Mouse (Mus musculus) heart, adult 8-10 months (tissue): ENCODE measurements at regions not wholly inside any gene's neighbourhood (a gene's known extent, or its start where the extent isn't known, plus 50 kb on each side); places are given as distances from the start of the nearest gene placed in this dataset.

Experiments
- DNase-seq: peaks from one replicate; pipeline ENCODE4 v3.0.0; 2022; ENCODE audit warnings: low spot score

DNA sequence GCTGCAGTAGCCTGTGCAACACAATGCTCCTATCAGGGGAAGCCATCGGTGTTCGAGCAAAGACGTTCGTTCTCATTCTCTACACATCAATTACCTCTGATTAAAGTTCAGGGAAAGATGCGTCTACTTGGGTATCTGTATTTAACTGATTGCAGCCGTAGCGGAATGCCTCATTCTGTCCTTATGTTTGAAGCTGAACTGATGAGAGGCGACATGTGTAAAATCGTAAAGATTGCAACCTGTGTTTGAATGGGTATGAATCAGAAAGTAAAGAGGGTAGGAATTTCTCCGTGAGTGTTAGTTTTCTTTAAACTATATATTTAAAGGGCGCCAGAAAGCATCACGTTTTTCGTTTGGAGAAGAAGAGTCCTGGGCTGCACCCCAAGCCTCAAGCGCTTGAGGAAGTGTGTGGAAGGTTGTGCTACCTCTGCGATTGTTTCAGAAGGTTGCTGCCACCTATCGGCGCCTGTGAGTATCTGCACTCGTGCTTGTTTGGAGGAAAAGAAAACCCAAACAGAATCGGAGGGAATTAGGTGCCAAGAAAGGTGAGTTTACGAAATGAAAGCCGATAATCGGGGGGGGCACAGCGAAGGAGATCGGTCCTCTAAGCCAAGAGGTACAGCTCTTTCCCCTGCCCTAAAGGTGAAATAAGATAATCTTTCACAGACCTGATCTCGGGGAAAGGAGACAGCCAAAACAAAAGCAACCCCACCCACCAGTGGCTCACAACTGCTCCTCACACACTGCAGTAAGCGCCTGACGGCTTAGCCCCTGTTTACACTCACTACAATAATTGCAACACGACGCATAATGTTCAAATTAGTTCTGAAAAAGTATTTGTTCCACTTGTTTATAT lies 346.4 kb upstream of the Prkcq start:
- DNase-seq: peak; percentile 28

DNA sequence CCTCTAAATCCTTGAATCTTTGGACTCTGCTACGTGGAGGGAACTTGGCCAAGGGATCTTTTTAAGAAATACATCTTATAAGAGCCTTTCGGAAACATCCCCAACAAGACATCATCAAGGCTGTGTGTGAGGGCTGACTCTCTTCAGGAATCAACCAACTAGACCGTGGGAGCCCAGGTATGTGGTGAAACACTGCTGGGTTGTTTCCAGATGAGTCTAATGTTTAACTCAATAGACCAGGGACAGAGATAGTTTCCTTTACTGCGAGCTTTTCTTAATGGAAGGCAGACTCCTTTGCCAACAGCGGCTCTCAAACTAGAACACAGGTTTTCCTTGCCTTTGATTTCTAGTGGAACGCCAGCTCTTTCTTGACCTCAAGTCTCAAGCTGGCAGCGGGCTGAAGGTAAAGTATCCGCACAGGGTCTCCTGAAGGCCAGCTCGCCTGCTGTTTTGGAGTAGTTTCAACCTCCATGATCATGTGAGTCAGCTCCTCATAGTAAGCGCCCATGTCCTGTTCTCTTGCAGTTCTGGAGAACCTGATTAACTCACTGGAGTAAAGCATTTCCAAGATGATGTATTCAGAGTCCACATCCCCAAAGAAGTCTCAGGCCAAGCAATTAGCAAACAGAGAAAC lies 345.7 kb upstream of the Prkcq start:
- no peak for DNase-seq

DNA sequence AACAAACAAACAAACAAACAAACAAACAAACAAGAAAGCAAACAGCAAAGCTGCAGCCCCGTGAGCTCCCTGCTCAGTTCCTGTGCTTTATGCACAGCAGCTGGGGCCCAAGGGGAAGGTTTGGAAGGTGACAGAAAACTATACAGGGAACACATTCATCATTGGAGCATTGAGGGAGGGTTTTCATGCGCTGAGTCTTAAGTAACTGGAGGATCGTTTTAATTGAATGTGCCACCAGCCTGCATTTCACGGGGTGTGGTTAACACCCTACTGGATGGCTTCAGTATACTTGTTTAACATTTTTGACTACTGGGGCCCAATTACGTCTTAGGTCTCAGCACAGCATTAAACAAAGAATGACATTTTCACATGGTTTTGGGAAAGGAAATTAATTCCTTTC lies 331.9 kb upstream of the Prkcq start:
- DNase-seq: no peak

DNA sequence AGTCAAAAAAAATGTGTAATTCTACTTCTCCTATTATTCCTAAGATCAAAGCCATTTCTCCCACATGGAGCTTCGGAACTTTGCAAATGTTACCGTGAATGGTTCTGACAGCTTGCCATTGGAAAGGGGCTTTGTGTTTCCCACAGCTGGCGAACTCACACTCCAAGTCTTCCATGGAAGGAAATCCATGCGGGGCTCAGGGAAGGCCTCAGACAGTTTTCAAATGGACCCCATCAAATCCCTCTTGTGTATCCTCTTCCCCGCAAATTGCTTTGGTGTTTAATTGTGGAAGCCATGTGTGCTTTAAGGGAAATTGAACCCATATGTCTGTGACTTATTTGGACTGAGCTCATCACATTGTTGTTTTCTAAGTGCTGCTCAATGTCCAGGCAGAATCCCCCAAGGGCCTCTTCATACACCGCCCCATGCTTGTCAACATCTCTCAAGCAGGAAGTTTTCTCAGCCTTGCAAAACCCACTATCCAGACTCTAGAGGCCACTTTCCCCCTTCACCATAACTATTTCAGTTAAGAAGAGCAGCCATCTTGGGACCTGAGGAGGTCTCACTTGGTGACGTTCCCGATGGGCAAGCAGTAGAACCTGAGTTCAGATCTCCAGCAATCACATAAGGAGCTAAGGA lies 310.1 kb upstream of the Prkcq start:
- no peak for DNase-seq

DNA sequence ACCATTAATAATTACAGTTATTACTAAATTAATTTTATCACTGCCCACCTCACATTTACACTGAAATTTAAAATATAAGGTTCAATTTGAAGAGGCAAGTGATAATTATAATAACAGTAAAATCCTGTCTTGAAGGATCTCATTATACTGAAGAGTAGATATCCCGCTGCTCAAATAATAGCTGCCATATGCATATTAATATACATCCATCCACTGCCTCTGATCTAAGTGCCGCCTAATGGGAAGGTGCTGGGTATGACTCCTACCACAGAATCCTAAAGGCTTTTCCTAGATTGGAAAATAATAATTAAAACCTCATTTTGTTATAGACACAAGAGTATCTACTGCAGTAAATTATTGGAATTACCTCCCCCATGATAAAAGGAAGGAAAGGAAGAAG lies 307.5 kb upstream of the Prkcq start:
- DNase-seq: no peak

DNA sequence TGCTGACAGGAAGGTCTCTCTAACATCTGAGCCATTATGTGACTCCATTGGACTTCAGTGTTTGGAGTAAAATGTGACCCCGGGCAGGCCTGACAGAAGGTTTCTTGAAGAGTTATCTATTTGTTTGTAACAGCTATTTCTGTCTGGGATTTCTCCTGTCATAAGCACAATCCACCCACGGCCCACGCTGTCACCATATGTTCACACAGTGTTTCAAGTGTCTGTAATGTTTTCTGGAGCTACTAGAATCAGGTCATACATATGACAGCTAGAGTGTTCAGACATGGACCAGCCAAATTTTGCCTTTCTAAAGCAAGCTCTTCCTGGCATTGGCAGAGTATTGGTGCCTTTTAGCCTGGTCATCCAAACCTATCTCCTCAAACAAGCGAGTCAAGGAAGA lies 297.6 kb upstream of the Prkcq start:
- no peak for DNase-seq

DNA sequence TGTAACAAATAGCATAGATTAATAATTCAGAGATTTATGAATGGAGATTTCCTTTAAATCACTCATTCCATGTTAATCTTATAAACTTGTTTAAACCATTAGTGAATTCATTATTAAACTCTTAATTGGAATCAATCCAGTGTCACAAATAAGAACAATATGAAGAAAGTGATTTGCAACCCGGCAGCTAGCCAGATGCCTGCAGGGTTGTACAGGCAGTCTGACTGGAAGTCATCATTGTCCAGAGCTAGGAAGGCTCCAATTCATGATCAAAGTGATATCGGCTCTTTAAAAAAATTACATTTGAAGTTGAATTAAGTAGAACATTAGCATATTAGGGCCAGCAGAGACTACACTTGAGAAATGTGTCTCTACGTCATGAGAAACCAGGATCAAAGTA lies 270.0 kb upstream of the Prkcq start:
- DNase-seq: no peak

DNA sequence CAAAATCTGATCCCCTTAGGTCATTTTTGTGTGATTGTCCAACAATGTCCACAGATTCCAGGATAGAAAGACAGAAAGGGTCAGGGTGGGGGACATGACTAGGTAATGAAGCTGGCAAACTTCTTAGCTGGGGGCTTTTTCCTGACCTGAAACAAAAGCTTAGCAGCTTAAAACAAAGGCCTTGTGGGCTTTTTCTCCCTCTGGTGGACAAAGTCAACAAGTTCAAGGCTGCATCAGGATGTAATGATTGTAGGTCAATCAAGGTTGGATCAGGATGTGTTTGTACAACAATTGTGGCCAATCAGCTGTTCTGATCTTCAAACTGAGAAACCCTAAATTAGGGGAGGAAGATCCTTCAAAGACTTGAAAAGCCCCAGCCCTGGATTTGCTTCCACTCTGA lies 252.0 kb upstream of the Prkcq start:
- no peak for DNase-seq

DNA sequence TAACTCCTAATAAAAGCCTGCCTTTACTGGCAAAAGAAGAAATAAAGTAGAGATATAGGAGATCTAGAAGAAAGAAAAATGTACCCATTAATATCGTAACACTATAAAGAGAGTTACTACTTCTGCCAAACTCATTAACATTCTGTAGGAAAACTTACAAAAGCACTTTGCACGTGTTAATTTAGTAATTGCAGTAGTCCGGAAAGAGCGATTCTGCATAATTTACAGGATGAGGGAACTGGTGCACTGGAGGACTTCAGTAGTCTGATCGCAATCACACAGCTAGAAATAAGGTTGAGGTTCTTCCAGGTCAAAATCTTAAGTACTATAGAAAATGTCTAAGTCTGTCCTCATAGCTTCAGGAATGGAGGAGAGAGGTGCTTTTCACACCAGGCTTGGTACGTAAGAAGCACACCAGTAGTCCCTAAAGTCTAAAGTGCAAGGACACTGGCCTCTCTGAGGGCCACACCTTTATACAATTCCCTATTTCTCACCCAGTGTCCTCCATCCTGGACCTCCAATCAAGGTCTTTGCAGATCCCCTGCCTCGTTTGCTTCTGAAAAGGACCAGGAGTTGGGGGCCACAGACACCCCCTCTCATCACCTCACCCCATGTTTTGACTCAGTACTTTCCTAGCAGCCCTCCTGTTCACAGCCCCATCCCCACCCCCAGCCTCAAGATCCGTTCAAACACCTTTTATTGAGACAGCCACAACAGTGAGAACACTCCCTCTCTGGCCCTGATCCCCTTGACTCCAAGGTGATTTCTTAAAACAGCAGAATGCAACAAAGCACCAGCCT lies 251.0 kb upstream of the Prkcq start:
- no peak for DNase-seq

DNA sequence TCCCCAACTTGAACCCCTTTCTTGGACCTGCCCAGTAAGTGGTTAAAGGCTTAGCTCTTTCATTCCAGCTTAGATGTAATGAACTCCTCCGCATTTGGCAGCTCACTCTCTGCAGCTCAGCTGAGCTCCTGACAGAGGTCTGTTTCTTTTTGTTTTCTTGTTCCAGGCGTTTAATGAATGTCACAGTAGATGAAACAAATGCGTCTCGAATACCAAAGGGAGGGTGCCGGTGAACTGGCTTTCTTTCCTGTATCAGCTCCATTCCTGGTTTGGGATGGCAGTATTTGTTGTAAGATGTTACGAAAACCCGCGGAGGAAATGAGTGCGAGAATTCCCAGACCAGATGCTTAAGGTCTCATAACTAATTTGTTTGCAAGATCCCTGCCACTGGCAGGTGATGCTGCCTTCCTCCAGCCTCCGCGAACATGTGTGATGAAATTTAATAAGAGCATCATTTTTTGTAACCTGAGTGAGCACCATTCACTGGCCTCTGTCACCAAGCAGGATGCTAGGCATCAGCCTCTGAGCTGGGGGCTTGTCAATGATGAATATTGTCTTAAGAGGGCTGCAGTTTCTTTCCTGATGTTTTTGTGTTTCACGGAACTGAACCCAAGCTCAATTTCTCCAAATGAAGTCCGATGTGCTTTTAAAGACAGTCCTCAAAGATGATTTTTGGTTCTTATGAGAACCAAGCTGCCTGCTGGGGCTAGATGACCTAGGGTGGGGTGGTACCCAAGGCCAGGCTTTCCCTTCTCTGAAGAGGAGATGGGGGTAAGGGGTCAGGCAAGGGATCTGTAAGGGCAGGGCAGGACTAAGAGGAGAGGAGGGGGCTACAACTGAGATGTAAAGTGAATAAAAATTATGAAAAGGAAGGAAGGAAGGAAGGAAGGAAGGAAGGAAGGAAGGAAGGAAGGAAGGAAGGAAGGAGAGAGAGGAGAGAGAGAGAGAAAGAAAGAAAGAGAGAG lies 250.1 kb upstream of the Prkcq start:
- DNase-seq: no peak

DNA sequence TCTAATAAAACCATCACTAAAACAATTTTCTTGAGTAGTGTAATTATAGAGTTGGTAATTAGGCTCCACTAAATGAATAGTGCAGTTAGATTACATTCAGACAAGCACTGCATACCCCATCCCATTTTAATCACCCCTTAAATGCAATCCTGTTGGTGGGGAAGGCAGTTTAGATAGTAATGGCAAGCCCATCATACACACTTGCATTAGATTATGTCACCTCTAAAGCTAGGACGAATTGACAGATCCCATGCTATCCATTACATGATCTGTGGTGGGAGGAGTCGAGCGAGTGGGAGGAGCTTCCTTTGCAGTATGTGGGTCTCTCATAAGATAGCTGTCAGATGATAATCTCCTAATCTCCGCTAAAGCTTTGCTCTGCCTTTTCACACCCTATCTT lies 247.9 kb upstream of the Prkcq start:
- DNase-seq: no peak

DNA sequence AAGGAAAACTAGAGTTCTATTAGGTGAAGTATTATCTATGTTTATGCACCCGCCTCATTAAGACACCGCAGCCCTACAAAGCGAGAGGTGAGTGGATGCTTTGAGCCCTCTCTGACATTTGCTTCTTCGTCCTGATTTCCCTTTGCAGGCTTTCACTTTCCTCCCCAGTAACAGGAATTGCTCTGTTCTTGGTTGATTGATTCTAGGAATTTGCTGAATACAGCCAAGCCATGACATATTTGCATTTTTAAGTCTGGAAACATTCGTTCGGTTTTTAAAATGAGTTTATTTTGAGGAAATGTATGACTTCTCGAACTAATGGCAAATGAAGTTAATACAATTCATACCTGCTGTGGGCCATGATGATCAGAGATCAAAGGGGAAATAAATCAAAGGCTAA lies 246.5 kb upstream of the Prkcq start:
- no peak for DNase-seq

GRCm38 (mm10) chr2:10937405-10937804 lies 234.5 kb upstream of the Prkcq start:
- peak; percentile 46 for DNase-seq

DNA sequence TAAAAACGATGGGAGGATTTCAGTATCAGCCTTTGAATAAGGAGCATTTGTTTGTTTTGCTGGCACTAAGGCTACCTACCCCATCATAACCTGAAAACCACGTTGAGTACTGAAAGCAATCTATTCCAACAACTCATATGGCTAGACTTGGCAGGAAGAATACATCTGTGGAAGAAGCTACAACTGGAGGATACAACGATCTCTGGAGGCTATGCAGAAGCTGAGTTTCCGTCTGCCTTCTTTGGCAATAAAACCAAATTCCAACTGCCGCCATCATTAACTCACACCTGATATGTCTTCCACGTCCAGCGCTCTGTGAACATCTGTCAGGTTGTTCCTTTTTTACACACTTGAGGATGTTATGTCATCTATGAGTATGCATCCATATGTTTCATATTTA lies 206.7 kb upstream of the Prkcq start:
- DNase-seq: no peak

- peak; percentile 27 for DNase-seq
These were observed 205.0 kb upstream of the Prkcq start for GRCm38 (mm10) chr2:10966891-10967290.

DNA sequence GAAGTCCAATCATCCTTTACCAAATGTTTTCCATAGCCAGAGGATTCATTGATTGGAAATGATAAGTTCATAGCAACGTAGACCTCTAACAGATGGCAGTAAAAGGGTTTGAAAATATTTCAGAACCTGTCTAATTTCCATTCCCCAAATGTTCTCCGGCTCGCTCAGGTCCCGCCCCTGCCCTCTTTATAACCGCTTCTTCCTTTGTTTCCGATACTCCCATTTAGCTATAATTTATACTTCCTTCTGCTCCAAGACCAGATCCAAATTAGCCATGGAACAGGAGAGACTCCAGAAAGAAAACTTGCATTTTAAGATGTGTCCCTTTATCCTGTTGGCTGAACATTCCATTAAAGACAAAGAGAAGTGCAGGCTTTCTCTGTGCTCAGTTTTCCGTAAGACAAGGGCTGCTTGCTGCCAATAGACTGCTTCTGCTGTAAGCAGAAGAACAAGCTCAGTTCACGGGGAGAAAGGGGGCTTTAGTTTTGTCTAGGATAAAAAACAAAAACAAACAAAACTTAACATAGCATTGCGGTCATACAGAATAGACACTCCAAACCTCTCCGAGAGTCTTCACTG lies 202.7 kb upstream of the Prkcq start:
- DNase-seq: no peak

DNA sequence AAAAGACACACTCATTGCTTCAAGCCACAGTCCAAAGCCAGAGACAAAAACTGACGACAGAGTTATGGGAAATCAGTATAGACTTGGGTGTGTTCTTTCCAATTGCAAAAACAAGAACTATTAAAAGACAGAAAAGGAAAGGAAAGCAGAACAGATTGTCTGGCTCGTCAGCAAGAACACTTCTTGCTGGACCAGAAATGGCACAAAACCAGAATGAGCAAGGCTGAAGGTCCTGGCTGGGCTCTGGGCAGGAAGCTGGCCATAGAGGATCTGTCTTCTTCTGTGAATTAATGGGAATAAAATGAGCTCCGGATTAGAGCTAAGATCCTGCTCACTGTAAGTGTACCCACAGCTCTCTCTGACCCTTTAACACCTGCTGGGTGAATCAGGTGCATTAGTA lies 199.9 kb upstream of the Prkcq start:
- peak; percentile 4 for DNase-seq

DNA sequence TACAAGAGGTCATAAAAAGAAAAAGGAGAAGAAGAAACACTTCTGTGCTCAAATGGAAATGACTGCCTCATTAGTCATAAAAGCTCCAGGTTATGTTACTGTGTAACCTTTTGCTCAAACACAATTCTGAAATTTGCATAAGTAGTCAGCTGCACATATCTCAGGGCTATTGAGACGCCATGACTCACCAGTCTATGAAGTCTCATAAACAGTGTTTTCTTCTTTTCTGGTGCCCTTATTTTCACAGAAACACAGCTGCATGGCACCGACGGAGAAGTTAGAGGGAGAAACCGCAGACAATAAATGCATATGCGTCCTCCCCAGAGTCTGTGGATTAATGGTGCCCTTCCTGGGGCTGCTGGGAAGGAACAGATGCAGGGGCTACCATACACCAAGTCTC lies 193.1 kb upstream of the Prkcq start:
- no peak for DNase-seq

- no peak for DNase-seq
These were observed 185.8 kb upstream of the Prkcq start for GRCm38 (mm10) chr2:10986101-10986500.

DNA sequence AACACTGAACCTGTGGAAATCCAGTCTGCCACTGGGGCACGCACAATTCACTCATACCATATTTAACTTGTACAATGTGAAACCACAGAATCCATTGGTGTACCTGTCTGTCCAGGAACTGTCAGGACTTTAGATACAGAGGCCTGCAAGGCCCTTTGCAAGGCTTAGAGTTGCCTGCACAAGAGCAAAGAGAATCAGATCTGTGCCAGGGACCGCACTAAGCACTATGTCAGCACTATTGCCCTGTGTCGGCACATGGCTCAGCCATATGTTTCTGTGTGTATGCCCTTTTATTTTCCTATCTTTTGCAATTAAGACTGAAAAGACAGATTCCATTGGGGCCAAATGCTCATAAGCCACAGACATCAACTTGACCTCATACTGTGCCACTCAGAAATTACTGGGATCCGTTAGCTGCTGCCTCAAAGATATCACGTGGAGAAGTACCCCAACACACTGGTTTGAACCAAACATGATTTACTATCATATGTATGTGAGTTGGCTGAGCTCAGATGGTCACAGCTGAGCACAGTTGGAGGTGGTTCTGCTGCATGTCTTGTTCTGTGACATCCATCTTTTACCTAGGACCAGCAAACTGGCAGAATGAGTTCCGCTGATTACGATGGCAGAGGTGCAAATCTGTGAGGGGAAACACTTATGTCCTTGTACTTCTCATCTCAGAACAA lies 181.7 kb upstream of the Prkcq start:
- no peak for DNase-seq
